Mouse (Mus musculus): ENCODE data around the gene Inafm1. TPM values are rescaled to one million over a fixed set of nuclear protein-coding genes. Genes with fewer than 3 reads are reported as not detected.

Inafm1 gene
- polyA plus RNA-seq, 1 experiment from 2014 or later, result 13.4 TPM

DNA sequence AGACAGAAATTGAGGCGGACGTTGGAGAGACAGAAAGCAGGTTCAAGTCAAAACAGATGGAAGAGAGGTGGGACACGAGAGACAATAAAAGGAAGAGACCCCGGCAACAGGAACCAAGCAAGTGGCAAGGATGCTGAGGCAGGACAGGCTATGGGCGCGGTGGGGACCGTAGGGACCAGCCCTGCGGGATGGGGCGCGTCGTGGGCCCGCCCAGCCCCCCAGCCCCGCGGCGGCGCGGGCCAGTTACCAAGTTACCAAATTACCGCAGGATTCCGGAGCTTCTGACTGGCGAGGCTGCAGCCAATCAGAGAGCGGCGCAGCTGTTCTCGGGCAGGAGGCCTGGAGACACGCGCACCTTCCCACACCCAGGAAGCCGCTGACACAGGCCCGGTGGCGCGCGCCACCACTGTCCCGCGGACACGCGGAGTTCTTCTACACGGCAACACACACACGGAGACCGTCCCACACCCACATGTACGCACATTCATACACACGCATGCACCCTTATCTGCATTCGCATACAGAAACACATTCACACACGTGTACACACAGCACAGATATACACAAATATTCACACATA, 22.0 kb upstream of the Inafm1 start:
- peak overlapping the region; percentile 47 for H3K4me3 ChIP-seq (replicated peaks)
- peak overlapping the region; percentile 88 for H3K4me2 ChIP-seq
- H3K4me1 ChIP-seq, result peaks cover 37% of the 10 kb centered on the region
- H3K36me3 ChIP-seq (replicated peaks), result no peaks in the 10 kb centered on the region
- H3K27me3 ChIP-seq, result no peaks in the 10 kb centered on the region
- H3K9ac ChIP-seq, result peak overlapping the region; percentile 57
- no peaks in the 10 kb centered on the region for H3K9me3 ChIP-seq
- WGBS, result 1% methylated on average over 41 of the region's 41 CpGs
- peak; percentile 59 for ATAC-seq (ENCODE audit: low FRiP score)
- H3K27ac ChIP-seq, result peak overlapping the region; percentile 87

DNA sequence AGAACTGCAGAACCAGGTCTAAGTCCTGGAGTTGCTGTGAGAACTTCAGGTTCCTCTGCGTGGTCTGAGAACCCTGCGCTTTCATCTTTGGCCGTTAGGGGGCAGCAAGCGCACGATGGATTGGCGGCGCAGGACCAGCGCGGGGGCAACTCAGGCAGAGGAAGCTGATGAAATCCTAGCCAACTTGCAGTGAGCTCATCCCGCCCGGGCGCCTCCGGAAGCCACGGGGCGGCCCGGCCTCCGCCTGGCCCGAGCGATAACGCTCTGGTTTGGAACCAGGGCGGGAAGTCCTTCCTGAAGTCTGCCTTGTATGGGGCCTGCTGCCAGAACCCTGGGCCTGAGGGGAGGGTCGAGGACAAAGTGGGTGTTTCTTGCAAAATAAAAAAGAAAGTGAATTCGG, 21.4 kb upstream of the Inafm1 start:
- ATAC-seq (ENCODE audit: low FRiP score), result peak; percentile 62
- peaks cover 32% of the 10 kb centered on the region for H3K4me1 ChIP-seq
- H3K27ac ChIP-seq, result peak overlapping the region; percentile 87
- H3K36me3 ChIP-seq (replicated peaks), result no peaks in the 10 kb centered on the region
- H3K9ac ChIP-seq, result peak overlapping the region; percentile 57
- peak overlapping the region; percentile 47 for H3K4me3 ChIP-seq (replicated peaks)
- no peaks in the 10 kb centered on the region for H3K27me3 ChIP-seq
- H3K9me3 ChIP-seq, result no peaks in the 10 kb centered on the region
- peak overlapping the region; percentile 88 for H3K4me2 ChIP-seq
- under 1% methylated on average over 23 of the region's 23 CpGs for WGBS

DNA sequence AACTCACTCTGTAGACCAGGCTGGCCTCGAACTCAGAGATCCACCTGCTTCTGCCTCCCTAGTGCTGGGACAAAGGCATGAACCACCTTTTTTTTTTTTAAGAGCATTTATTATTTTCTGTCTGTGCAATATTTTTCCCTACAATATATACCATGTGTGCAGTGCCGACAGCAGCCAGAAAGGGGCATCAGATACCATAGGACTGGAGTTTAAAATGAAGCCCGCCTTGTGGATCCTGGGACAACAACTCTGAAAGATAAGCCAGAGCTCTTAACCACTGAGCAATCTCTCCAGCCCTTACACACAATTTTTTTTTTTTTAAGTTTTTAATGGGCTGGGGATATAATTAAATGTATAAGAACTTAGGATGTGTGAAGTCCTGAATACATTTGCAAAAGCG, 20.9 kb upstream of the Inafm1 start:
- Histone ChIP-seq H3K27ac (no peak overlapping the region; the same call in 1 of the 2 replicates), H3K4me3 (replicated peaks) (no peak overlapping the region), H3K27me3 (no peaks in the 10 kb centered on the region), H3K4me2 (peak overlapping the region; percentile 88; the same call in 1 of the 2 replicates), H3K9me3 (no peaks in the 10 kb centered on the region), H3K4me1 (peaks cover 30% of the 10 kb centered on the region), H3K9ac (no peak overlapping the region), H3K36me3 (replicated peaks) (no peaks in the 10 kb centered on the region)
- no peak; the same call in 1 of the 2 replicates for ATAC-seq (ENCODE audit: low FRiP score)
- 31% methylated on average over 4 of the region's 4 CpGs for WGBS

DNA sequence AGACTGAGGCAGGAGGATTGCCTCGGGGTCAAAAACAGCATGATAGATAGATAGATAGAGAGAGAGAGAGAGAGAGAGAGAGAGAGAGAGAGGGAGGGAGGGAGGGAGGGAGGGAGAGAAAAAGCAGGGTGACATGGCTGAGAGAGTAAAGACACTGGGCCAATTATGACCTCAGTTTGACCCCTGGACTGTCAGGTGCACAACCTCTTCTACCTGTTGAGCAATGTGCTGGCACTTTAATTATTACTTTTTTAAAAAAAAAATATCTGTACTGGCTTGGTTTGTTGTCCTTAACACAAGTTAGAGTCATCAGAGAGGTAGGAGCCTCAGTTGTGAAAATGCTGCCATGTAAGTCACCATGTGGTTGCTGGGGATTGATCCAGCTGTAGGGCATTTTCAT, 14.4 kb upstream of the Inafm1 start:
- Histone ChIP-seq H3K27ac (no peak overlapping the region), H3K27me3 (no peaks in the 10 kb centered on the region), H3K9ac (no peak overlapping the region), H3K36me3 (replicated peaks) (peaks cover 15% of the 10 kb centered on the region), H3K4me2 (no peak overlapping the region), H3K4me1 (peaks cover 11% of the 10 kb centered on the region), H3K9me3 (no peaks in the 10 kb centered on the region), H3K4me3 (replicated peaks) (no peak overlapping the region)
- no peak for ATAC-seq (ENCODE audit: low FRiP score)
- WGBS, result 65% methylated on average over 1 of the region's 1 CpGs

DNA sequence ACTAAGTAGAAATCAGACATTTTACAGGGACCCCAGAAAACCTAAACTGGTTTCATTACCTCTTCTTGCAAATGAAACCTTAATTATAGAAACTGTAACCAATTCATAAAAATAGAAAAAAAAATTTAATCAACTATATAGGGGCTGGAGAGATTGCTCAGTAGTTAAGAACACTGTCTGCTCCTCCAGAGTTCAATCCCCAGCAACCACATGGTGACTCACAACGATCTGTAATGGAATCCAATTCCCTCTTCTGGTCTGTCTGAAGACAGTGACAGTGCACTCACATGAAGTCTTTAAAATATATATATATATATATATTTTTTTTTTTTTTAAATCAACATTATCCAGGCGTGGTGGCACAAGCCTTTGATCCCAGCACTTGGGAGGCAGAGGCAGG, 13.6 kb upstream of the Inafm1 start:
- Histone ChIP-seq H3K4me2 (peak overlapping the region; percentile 56), H3K36me3 (replicated peaks) (peaks cover 23% of the 10 kb centered on the region), H3K27ac (peak overlapping the region; percentile 95), H3K27me3 (no peaks in the 10 kb centered on the region), H3K9ac (peak overlapping the region; percentile 71; the same call in 1 of the 2 replicates), H3K4me1 (peaks cover 11% of the 10 kb centered on the region), H3K4me3 (replicated peaks) (peak overlapping the region; percentile 81), H3K9me3 (no peaks in the 10 kb centered on the region)
- no peak for ATAC-seq (ENCODE audit: low FRiP score)
- WGBS, result 89% methylated on average over 2 of the region's 2 CpGs

DNA sequence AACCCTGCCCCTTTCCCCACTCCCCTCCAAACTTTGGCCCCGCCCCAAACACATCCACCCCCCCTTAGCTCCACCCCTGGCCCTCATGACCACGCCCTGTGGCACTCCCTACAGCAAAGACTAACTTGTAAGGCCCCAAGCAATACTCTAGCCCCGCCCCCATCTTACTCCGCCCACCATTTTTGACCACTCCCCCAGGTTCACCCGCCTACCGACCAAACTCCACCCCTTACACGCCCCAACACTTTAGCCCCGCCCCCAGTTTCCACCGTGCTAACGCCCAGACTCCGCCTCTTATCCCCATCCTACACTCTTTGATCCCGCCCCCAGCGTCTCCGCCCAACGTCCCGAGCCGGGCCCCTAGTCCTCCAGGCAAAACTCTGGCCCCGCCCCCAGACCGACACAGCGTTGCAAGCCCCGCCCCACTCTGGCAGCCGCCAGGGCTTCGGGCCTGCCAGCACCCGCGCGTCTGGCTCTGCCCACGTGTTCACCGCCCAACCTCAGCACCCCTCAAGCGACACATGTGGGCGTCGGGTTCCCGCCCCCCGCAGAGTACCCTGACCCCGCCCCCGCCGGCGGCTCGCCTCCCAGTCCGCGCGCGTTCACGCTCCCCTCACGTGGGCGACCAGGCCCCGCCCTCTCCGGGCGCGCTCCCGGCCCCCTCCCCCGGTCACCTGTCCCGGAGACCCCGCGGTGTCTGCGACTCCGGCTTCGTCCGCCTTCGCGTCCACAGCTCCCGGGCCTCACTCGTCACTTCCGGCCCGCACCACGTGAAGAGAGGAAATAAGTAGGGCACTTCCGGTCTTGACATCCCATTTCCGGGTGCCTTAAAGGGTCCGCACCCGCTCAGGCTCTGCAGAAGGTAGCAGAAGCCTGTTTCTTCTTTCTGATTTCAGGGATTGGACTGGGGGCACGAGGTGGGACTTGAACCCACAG, 12.9 kb upstream of the Inafm1 start, which contains the start of gene Ccdc9:
Gene Ccdc9, minus strand, starts transcription at position 770 of the 936 bp plus-strand sequence.
- WGBS, result under 1% methylated on average over 69 of the region's 70 CpGs
- H3K9ac ChIP-seq, result peak within 1 kb of the TSS; percentile 71
- peak within 1 kb of the TSS; percentile 56 for H3K4me2 ChIP-seq
- peak; percentile 94 for ATAC-seq (ENCODE audit: low FRiP score)
- peak within 1 kb of the TSS; percentile 95 for H3K27ac ChIP-seq
- H3K36me3 ChIP-seq (replicated peaks), result peaks cover 30% of the 10 kb centered on the region
- no peaks in the 10 kb centered on the region for H3K27me3 ChIP-seq
- peak within 1 kb of the TSS; percentile 81 for H3K4me3 ChIP-seq (replicated peaks)
- H3K4me1 ChIP-seq, result peaks cover 11% of the 10 kb centered on the region
- H3K9me3 ChIP-seq, result no peaks in the 10 kb centered on the region

DNA sequence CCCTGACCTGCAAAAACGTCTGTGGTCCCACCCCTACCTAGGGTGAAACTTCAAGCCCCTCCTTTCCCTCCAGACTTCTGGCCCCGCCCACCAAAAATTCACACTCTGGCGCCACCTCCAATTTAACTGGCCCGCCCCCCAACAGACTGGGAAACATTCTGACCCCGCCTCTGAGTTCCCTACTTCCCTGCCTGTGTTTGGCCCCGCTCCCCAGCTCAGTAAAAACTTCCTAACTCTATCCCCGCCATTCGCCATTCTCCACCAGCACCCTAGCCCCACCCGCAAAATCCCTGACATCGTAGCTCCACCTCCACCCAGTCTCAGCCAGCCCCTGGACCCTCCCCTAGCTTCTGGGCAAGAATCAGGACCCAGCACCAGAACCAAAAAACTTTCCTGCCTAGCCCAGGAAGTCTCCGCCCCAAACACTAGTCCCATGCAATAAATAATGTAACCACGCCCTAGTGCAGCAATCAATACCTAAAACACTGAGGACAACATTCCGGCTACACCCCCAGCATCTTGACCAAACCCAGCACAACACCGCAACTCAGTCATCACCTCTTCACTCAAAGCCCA, 12.1 kb upstream of the Inafm1 start:
- WGBS, result 6% methylated on average over 14 of the region's 14 CpGs
- peak; percentile 61 for ATAC-seq (ENCODE audit: low FRiP score)
- peaks cover 38% of the 10 kb centered on the region for H3K36me3 ChIP-seq (replicated peaks)
- peaks cover 11% of the 10 kb centered on the region for H3K4me1 ChIP-seq
- no peaks in the 10 kb centered on the region for H3K9me3 ChIP-seq
- no peaks in the 10 kb centered on the region for H3K27me3 ChIP-seq
- H3K27ac ChIP-seq, result peak overlapping the region; percentile 95; the same call in 1 of the 2 replicates
- peak overlapping the region; percentile 81 for H3K4me3 ChIP-seq (replicated peaks)
- H3K9ac ChIP-seq, result no peak overlapping the region
- H3K4me2 ChIP-seq, result peak overlapping the region; percentile 56

DNA sequence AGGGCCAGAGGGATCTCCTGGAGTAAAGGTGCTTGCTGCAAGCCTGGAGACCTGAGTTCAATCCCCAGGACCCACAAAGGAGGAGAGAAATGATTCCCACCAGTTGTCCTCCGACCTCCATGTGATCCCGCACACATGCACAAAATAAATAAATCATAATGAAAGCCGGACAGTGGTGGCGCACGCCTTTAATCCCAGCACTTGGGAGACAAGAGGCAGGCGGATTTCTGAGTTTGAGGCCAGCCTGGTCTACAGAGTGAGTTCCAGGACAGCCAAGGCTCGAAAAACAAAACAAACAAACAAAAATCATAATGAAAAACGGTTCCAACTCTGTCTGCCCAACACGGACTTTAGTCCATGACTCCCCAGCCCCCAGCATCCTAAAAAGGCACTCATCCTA, 11.5 kb upstream of the Inafm1 start:
- no peak overlapping the region for H3K27ac ChIP-seq
- 74% methylated on average over 9 of the region's 9 CpGs for WGBS
- no peak for ATAC-seq (ENCODE audit: low FRiP score)
- peaks cover 42% of the 10 kb centered on the region for H3K36me3 ChIP-seq (replicated peaks)
- H3K4me3 ChIP-seq (replicated peaks), result peak overlapping the region; percentile 81
- peaks cover 11% of the 10 kb centered on the region for H3K4me1 ChIP-seq
- no peaks in the 10 kb centered on the region for H3K9me3 ChIP-seq
- H3K9ac ChIP-seq, result no peak overlapping the region
- no peaks in the 10 kb centered on the region for H3K27me3 ChIP-seq
- H3K4me2 ChIP-seq, result peak overlapping the region; percentile 56

DNA sequence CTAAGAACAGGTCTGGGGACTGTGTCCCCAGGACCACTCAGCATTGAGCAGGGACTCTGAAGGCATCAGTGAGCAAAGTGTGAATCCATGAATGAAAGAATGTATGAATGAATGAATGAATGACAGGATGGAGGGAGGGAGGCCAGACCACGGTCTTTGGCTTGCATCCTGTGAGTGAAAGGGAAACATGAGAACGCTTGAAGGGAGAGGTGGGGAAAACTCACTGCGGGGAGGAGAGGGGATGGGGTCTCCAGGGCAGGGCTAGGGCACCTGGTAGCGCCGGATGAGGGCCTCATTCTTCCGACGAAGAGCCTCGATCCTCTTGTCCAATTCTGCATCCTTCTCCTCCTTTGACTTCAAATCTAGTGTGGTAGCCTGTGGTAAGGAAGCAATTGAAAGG, 10.6 kb upstream of the Inafm1 start:
- Histone ChIP-seq H3K36me3 (replicated peaks) (peaks cover 49% of the 10 kb centered on the region), H3K27me3 (no peaks in the 10 kb centered on the region), H3K4me2 (no peak overlapping the region), H3K9ac (no peak overlapping the region), H3K9me3 (no peaks in the 10 kb centered on the region), H3K4me3 (replicated peaks) (no peak overlapping the region), H3K27ac (no peak overlapping the region), H3K4me1 (peaks cover 11% of the 10 kb centered on the region)
- WGBS, result 95% methylated on average over 8 of the region's 8 CpGs
- ATAC-seq (ENCODE audit: low FRiP score), result no peak

DNA sequence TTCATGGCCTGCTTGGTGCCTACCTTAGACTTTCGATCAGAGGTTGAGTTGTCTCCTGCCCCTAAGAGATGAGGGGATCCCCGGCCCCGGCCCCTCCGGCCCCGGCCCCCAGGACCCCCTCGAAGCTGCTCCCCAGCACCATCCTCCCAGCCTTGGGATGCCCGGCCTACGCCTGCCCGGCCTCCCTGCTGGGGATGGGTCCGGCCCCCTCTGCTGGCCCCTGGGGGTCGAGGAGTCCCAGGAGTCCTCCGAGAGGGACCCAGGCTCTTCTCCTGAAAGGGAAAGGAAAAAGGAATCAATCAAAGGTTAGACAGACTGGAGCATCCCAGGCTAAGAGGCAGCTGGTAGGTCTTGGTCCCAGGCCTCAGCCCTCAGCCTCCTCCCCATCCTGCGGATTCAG, 8.9 kb upstream of the Inafm1 start:
- no peak overlapping the region for H3K4me3 ChIP-seq (replicated peaks)
- peaks cover 11% of the 10 kb centered on the region for H3K4me1 ChIP-seq
- H3K9ac ChIP-seq, result no peak overlapping the region
- H3K36me3 ChIP-seq (replicated peaks), result peaks cover 64% of the 10 kb centered on the region
- WGBS, result 96% methylated on average over 13 of the region's 13 CpGs
- H3K9me3 ChIP-seq, result no peaks in the 10 kb centered on the region
- no peak for ATAC-seq (ENCODE audit: low FRiP score)
- H3K27ac ChIP-seq, result no peak overlapping the region
- H3K27me3 ChIP-seq, result no peaks in the 10 kb centered on the region
- H3K4me2 ChIP-seq, result no peak overlapping the region

DNA sequence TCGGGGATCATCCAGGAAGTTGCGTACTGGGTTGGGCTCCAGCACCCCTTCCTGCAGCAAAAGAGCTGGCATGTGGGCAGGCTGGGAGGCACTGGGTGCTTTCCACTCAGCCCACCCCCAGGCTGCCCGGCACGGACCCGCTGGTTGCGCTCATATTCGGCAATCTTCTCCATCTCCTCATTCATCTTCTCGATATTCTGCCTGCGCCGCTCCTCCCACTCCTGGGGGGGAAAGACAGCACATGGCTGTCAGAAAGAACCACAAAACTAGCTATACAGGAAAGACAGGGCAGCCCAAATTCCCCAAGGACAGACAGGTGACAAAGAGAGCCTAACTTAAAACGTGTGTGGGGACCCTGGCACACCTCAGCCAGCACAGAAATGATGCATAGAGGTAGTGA, 7.3 kb upstream of the Inafm1 start:
- H3K9ac ChIP-seq, result no peak overlapping the region
- H3K27me3 ChIP-seq, result peaks cover under 1% of the 10 kb centered on the region; the same call in 1 of the 2 replicates
- peaks cover 80% of the 10 kb centered on the region for H3K36me3 ChIP-seq (replicated peaks)
- ATAC-seq (ENCODE audit: low FRiP score), result no peak
- no peak overlapping the region for H3K27ac ChIP-seq
- no peak overlapping the region for H3K4me3 ChIP-seq (replicated peaks)
- H3K4me1 ChIP-seq, result peaks cover 9% of the 10 kb centered on the region
- no peak overlapping the region for H3K4me2 ChIP-seq
- no peaks in the 10 kb centered on the region for H3K9me3 ChIP-seq
- WGBS, result 92% methylated on average over 11 of the region's 11 CpGs

Data from forebrain, embryonic 12.5 days (tissue).